Mouse (Mus musculus) midbrain, embryonic 11.5 days (tissue): ENCODE measurements around the gene Eif4e3. TPM values are rescaled to one million over a fixed set of nuclear protein-coding genes. Genes with fewer than 3 reads are reported as not detected.
A peak's percentile ranks its signal among the peaks of the same experiment; 100 is the strongest.

Source experiments
- ATAC-seq: fragments of 200-750 bp; cut with Nextera tagmentation; 2 replicates; pipeline ENCODE4 v1.8.0; 2017; ENCODE audit warnings: moderate TSS enrichment, moderate library complexity; ENCODE audit not compliant: low FRiP score
- DNase-seq: peaks from one replicate; pipeline ENCODE4 v3.0.0; 2015; ENCODE audit warnings: low spot score; ENCODE audit errors: missing footprints
- H3K27ac ChIP-seq: fragments of 300-500 bp; sonication (generic); 2 replicates; pipeline ENCODE4 v1.5.1; 2014; ENCODE audit warnings: low read depth, low read length
- H3K27me3 ChIP-seq: fragments of 300-500 bp; sonication (generic); 2 replicates; pipeline ENCODE4 v1.6.1; 2014; ENCODE audit warnings: mild to moderate bottlenecking, low read length, moderate library complexity, mixed read lengths; ENCODE audit not compliant: control insufficient read depth, insufficient read depth
- H3K36me3 ChIP-seq: fragments of 300-500 bp; sonication (generic); 2 replicates; pipeline ENCODE4 v1.6.1; 2014; ENCODE audit warnings: mild to moderate bottlenecking, low read length, moderate library complexity, mixed read lengths; ENCODE audit not compliant: control insufficient read depth, insufficient read depth
- H3K4me1 ChIP-seq: fragments of 300-500 bp; sonication (generic); 2 replicates; pipeline ENCODE4 v1.6.1; 2014; ENCODE audit warnings: low read length; ENCODE audit not compliant: control insufficient read depth, insufficient read depth
- H3K4me2 ChIP-seq: fragments of 300-500 bp; sonication (generic); 2 replicates; pipeline ENCODE4 v1.6.1; 2014; ENCODE audit warnings: mild to moderate bottlenecking, moderate library complexity
- H3K4me3 ChIP-seq: fragments of 300-500 bp; sonication (generic); 2 replicates; pipeline ENCODE4 v1.5.1; 2014; ENCODE audit warnings: low read depth, low read length
- H3K9ac ChIP-seq: fragments of 300-500 bp; sonication (generic); 2 replicates; pipeline ENCODE4 v1.6.1; 2014; ENCODE audit warnings: low read length
- H3K9me3 ChIP-seq: fragments of 300-500 bp; sonication (generic); 2 replicates; pipeline ENCODE4 v1.6.1; 2016; ENCODE audit warnings: low read length; ENCODE audit not compliant: control insufficient read depth
- WGBS: fragments of 180-500 bp; shearing (Covaris S2); extraction: QIAGEN DNeasy Blood & Tissue Kit; methylation state at CpG from one replicate; pipeline ENCODE4 v1.1.7; 2014; 5-methylcytosine and 5-hydroxymethylcytosine counted together
- polyA plus RNA-seq: library from polyadenylated mRNA; unstranded; fragments of >200 nt; fragmentation: Nextera tagmentation; extraction: Ambion mirVana; gene quantifications from 2 replicates; pipeline ENCODE4 v1.2.1, GENCODE M21; 2014

Gene Eif4e3
- polyA plus RNA-seq, 1 experiment from 2014 or later: 16.2 TPM

- Histone ChIP-seq H3K36me3 (no peaks in the 10 kb centered on the region), H3K9me3 (no peaks in the 10 kb centered on the region), H3K4me3 (no peak overlapping the region), H3K4me1 (0 out of 2 replicates have a peak, but pooled peaks cover 3% of the 10 kb centered on the region), H3K27me3 (no peaks in the 10 kb centered on the region), H3K9ac (no peak overlapping the region), H3K27ac (no peak overlapping the region), H3K4me2 (no peak overlapping the region)
- no peak for ATAC-seq
- WGBS: 91% methylated on average over 32 of the region's 32 CpGs
- peak; percentile 73 for DNase-seq
Measured at GRCm38 (mm10) chr6:99632121-99632980, 34.2 kb downstream of the Eif4e3 start.

DNA sequence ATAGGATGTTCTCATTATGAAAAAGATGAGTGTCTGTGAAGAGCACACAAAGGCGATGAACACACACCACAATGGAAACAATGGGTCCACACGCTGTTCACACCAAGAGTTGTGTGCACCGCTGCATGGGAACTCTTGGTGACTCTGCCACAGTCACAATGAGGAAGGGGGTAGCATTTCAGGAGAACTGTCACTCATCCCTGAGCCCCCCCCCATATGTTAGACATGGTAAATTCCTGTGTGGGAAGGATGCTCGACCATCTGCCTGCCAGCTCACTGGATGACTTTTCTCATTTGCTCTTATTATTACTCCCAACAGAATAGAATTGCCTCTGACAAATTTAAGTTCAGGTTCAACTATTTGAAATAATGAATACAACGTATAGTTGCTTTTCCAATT, 34.9 kb downstream of the Eif4e3 start:
- no peak overlapping the region for H3K27ac ChIP-seq
- H3K36me3 ChIP-seq: no peaks in the 10 kb centered on the region
- ATAC-seq: no peak
- peak; percentile 17 for DNase-seq
- 94% methylated on average over 5 of the region's 5 CpGs for WGBS
- 0 out of 2 replicates have a peak, but pooled peaks cover 3% of the 10 kb centered on the region for H3K4me1 ChIP-seq
- no peaks in the 10 kb centered on the region for H3K27me3 ChIP-seq
- no peak overlapping the region for H3K4me2 ChIP-seq
- H3K9me3 ChIP-seq: no peaks in the 10 kb centered on the region
- no peak overlapping the region for H3K4me3 ChIP-seq
- H3K9ac ChIP-seq: no peak overlapping the region

- Histone ChIP-seq H3K4me2 (no peak overlapping the region), H3K27me3 (no peaks in the 10 kb centered on the region), H3K9me3 (no peaks in the 10 kb centered on the region), H3K4me1 (peaks cover 15% of the 10 kb centered on the region), H3K27ac (no peak overlapping the region), H3K9ac (no peak overlapping the region), H3K36me3 (no peaks in the 10 kb centered on the region), H3K4me3 (no peak overlapping the region)
- DNase-seq (no peak), ATAC-seq (no peak)
- WGBS: 82% methylated on average over 8 of the region's 8 CpGs
Measured at GRCm38 (mm10) chr6:99629726-99630458, 36.7 kb downstream of the Eif4e3 start.

- H3K4me3 ChIP-seq: no peak overlapping the region
- 62% methylated on average over 2 of the region's 2 CpGs for WGBS
- peaks cover 23% of the 10 kb centered on the region for H3K4me1 ChIP-seq
- H3K9me3 ChIP-seq: no peaks in the 10 kb centered on the region
- no peak overlapping the region for H3K9ac ChIP-seq
- no peaks in the 10 kb centered on the region for H3K36me3 ChIP-seq
- ATAC-seq (no peak), DNase-seq (no peak)
- no peak overlapping the region for H3K4me2 ChIP-seq
- no peak overlapping the region for H3K27ac ChIP-seq
- H3K27me3 ChIP-seq: no peaks in the 10 kb centered on the region
Measured at GRCm38 (mm10) chr6:99626347-99626746, 40.2 kb downstream of the Eif4e3 start.

GRCm38 (mm10) chr6:99625803-99626202, 40.8 kb downstream of the Eif4e3 start:
- 27% methylated on average over 7 of the region's 7 CpGs for WGBS
- Histone ChIP-seq H3K4me2 (no peak overlapping the region), H3K4me1 (peaks cover 23% of the 10 kb centered on the region), H3K36me3 (no peaks in the 10 kb centered on the region), H3K9me3 (no peaks in the 10 kb centered on the region), H3K27ac (no peak overlapping the region; the same call in 1 of the 2 replicates), H3K27me3 (no peaks in the 10 kb centered on the region), H3K4me3 (no peak overlapping the region), H3K9ac (no peak overlapping the region; the same call in 1 of the 2 replicates)
- DNase-seq: peak; percentile 91
- ATAC-seq: 0 out of 2 replicates have a peak, but pooled peaks have one; percentile 6

DNA sequence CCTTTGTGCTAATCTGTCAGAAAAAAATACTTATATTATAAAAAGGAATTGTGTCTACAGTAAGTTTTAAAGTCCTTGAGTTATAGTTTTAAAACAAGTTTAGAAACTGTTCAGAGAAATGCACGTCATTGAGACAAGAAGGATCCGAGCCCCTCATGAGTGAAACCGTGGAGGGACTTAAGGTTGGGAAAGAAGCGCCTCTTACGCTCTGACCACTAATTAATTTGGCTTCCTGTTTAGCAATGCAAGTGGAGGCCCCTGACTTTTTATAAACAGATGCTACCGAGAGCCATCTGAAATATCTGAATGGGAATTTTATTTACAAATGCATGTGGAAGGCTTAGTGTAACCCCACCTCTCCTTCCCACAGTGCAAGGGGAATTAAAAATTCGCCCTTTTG, 41.3 kb downstream of the Eif4e3 start:
- no peak overlapping the region for H3K27ac ChIP-seq
- peaks cover 23% of the 10 kb centered on the region for H3K4me1 ChIP-seq
- no peak overlapping the region for H3K4me2 ChIP-seq
- 34% methylated on average over 7 of the region's 7 CpGs for WGBS
- no peaks in the 10 kb centered on the region for H3K9me3 ChIP-seq
- DNase-seq: no peak
- H3K36me3 ChIP-seq: no peaks in the 10 kb centered on the region
- H3K4me3 ChIP-seq: no peak overlapping the region
- ATAC-seq: no peak
- no peaks in the 10 kb centered on the region for H3K27me3 ChIP-seq
- H3K9ac ChIP-seq: no peak overlapping the region

DNA sequence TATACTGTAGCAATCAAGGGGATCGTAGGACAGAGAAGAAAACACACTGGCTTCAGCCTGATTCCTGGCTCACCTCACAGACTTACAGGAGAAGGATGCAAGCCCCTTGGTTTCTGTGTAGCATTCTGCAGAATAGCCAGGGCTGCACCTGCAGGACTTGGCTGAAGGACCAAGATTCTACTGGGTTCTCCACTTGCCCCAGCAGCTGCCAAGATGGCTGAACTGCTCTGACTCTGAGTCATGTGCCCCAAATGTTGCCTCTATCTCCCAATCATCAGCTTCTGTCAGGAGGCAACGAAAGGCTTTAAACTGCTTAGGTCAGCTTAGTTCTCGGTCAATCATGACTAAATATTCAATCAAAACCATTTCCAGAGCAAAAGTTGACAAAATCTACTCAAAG, 42.0 kb downstream of the Eif4e3 start:
- H3K4me3 ChIP-seq: no peak overlapping the region
- H3K4me2 ChIP-seq: no peak overlapping the region
- no peaks in the 10 kb centered on the region for H3K9me3 ChIP-seq
- H3K27me3 ChIP-seq: no peaks in the 10 kb centered on the region
- DNase-seq (no peak), ATAC-seq (no peak)
- no peak overlapping the region for H3K27ac ChIP-seq
- peaks cover 23% of the 10 kb centered on the region for H3K4me1 ChIP-seq
- WGBS: 88% methylated on average over 3 of the region's 3 CpGs
- no peak overlapping the region for H3K9ac ChIP-seq
- no peaks in the 10 kb centered on the region for H3K36me3 ChIP-seq

DNA sequence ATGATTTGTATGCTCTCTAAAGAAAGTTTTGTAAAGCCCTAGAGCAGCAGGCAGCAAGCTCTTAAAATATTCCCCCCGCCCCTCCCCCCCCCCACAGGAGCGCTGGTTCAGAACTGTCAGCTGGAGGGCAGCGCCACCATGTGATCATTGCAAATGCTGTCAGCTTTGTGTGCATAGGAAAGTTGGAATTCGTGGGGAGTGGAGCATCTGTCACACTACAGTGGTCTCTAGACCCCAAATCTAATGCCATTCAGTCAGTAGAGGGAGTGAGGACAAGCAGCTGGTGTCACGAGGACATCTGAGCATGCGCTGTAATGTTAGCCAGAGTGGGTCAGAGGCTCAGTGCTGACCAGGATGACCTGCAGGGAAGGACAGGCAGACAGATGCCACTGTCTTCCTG, 42.9 kb downstream of the Eif4e3 start:
- H3K27ac ChIP-seq: no peak overlapping the region
- no peaks in the 10 kb centered on the region for H3K36me3 ChIP-seq
- peak; percentile 93 for DNase-seq
- no peak overlapping the region for H3K9ac ChIP-seq
- H3K9me3 ChIP-seq: no peaks in the 10 kb centered on the region
- H3K4me1 ChIP-seq: peaks cover 23% of the 10 kb centered on the region
- ATAC-seq: peak; percentile 77
- H3K27me3 ChIP-seq: no peaks in the 10 kb centered on the region
- WGBS: 7% methylated on average over 6 of the region's 6 CpGs
- no peak overlapping the region for H3K4me3 ChIP-seq
- no peak overlapping the region for H3K4me2 ChIP-seq

- no peaks in the 10 kb centered on the region for H3K9me3 ChIP-seq
- H3K9ac ChIP-seq: no peak overlapping the region
- no peaks in the 10 kb centered on the region for H3K27me3 ChIP-seq
- H3K36me3 ChIP-seq: no peaks in the 10 kb centered on the region
- H3K27ac ChIP-seq: no peak overlapping the region
- no peak overlapping the region for H3K4me3 ChIP-seq
- H3K4me2 ChIP-seq: no peak overlapping the region
- no peak for DNase-seq
- H3K4me1 ChIP-seq: peaks cover 21% of the 10 kb centered on the region
- 80% methylated on average over 4 of the region's 4 CpGs for WGBS
- ATAC-seq: no peak
Measured at GRCm38 (mm10) chr6:99621167-99621566, 45.4 kb downstream of the Eif4e3 start.
